Mouse (Mus musculus) heart, embryonic 15.5 days (tissue): ENCODE measurements around the gene H2-DMa. TPM values are rescaled to one million over a fixed set of nuclear protein-coding genes. Genes with fewer than 3 reads are reported as not detected.

Experiments
- ATAC-seq: fragments of 200-750 bp; cut with Nextera tagmentation; replicated peaks from 2 replicates; pipeline ENCODE4 v1.8.0; 2017; ENCODE audit warnings: low read depth, moderate TSS enrichment; ENCODE audit not compliant: insufficient number of reproducible peaks, insufficient read depth, low FRiP score
- H3K27ac ChIP-seq: fragments of 300-500 bp; sonication (generic); 2 replicates; pipeline ENCODE4 v1.5.1; 2015; ENCODE audit warnings: mild to moderate bottlenecking, inconsistent platforms
- H3K27me3 ChIP-seq: fragments of 300-500 bp; sonication (generic); 2 replicates; pipeline ENCODE4 v1.6.1; 2015; ENCODE audit warnings: inconsistent platforms
- H3K36me3 ChIP-seq: fragments of 300-500 bp; sonication (generic); 2 replicates; pipeline ENCODE4 v1.6.1; 2015; ENCODE audit warnings: mild to moderate bottlenecking, inconsistent platforms
- H3K4me1 ChIP-seq: fragments of 300-500 bp; sonication (generic); replicated peaks from 2 replicates; pipeline ENCODE4 v1.6.1; 2015; ENCODE audit warnings: inconsistent platforms
- H3K4me2 ChIP-seq: fragments of 300-500 bp; sonication (generic); 2 replicates; pipeline ENCODE4 v1.6.1; 2015; ENCODE audit warnings: inconsistent platforms, mild to moderate bottlenecking, moderate library complexity
- H3K4me3 ChIP-seq: fragments of 300-500 bp; sonication (generic); 2 replicates; pipeline ENCODE4 v1.5.1; 2015; ENCODE audit warnings: mild to moderate bottlenecking, inconsistent platforms
- H3K9ac ChIP-seq: fragments of 300-500 bp; sonication (generic); 2 replicates; pipeline ENCODE4 v1.6.1; 2015; ENCODE audit warnings: mild to moderate bottlenecking, inconsistent platforms
- H3K9me3 ChIP-seq: fragments of 300-500 bp; sonication (generic); replicated peaks from 2 replicates; pipeline ENCODE4 v1.6.1; 2016; ENCODE audit warnings: inconsistent platforms
- WGBS: fragments of 180-500 bp; shearing (Covaris S2); methylation state at CpG from one replicate; pipeline ENCODE4 v1.1.7; 2015; ENCODE audit warnings: mixed read lengths; 5-methylcytosine and 5-hydroxymethylcytosine counted together
- polyA plus RNA-seq: library from polyadenylated mRNA; unstranded; fragments of >200 nt; fragmentation: Nextera tagmentation; extraction: Ambion mirVana; gene quantifications from 2 replicates; pipeline ENCODE4 v1.2.1, GENCODE M21; 2015

The H2-DMa gene
- polyA plus RNA-seq, 1 experiment from 2014 or later: 6.0 TPM

DNA sequence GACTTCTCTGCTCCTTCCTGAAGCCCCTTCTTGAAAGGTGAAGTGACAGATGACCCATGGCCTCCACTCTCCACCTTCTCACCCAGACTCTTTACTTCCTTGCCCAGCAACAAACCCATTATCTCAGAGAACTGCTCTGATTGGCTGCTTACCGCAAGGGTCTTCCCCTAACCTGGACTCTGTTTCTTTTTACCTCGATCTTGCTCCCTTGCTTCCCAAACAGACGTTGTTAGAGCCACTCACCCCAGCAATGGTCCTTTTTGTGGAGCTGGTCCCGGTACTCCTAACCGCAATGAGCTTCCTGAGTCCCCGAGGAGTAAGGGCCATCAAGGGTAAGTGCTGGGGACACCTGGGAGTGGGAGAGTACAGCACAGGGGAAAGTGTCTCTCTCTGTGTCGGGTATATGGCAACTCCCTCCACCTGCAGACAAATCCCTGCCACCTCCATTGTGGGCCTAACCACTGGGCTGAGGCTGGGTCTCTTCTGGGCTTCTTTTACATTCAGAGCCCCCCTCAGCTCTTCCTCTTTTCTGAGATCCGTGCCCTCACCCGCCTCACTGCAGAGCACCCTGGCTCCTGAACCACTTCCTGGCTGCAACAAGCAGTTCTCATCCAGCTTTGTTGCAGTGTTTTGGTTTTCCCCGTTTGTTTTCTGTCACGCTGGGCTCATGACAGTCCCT, 27.0 kb upstream of the H2-DMa start, which contains the start of gene H2-Oa:
Gene H2-Oa (plus strand): TSS at position 144 of the 679 bp plus-strand sequence.
- H3K36me3 ChIP-seq: no peaks in the 10 kb centered on the region
- no peak within 1 kb of the TSS for H3K4me3 ChIP-seq
- no peak within 1 kb of the TSS for H3K4me2 ChIP-seq
- no peak within 1 kb of the TSS for H3K27ac ChIP-seq
- no peak for ATAC-seq
- H3K27me3 ChIP-seq: no peaks in the 10 kb centered on the region; the same call in 1 of the 2 replicates
- 35% methylated on average over 11 of the region's 11 CpGs for WGBS
- H3K4me1 ChIP-seq: peaks cover 6% of the 10 kb centered on the region; the same call in 1 of the 2 replicates
- no peak within 1 kb of the TSS for H3K9ac ChIP-seq
- H3K9me3 ChIP-seq: no peaks in the 10 kb centered on the region

DNA sequence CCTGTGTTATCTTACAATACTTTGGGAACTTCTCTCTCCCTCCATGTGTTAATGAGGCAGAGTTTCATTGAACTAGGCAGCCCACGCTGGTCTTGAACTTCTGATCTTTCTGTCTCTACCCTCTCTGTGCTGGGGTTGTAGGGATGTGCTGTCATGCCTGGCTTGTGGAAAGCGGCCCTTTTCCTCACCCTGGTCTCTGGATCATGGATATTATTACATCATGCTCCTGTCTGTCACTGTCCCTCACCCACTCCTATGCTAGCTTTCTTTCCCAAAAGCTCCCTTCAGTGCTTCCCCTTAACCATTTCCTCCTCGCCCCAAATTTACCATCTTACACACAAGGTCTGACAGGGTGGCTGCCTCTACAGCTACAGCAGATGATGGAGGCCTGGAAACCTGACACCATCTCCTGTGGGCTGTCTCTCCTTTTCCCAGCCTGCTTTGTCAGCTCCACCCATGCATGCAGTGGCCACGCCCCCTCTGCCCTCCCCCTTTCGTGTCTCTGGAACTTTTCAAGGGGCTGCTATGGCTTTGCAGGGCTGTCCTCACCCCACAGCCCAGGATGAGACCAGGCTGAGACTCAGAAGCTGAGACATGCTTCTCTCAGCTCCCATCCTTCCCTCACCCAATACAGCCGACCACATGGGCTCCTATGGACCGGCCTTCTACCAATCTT, 26.0 kb upstream of the H2-DMa start:
- peaks cover 6% of the 10 kb centered on the region; the same call in 1 of the 2 replicates for H3K4me1 ChIP-seq
- no peak; the same call in 1 of the 2 replicates for ATAC-seq
- H3K9me3 ChIP-seq: no peaks in the 10 kb centered on the region
- H3K9ac ChIP-seq: no peak overlapping the region
- 28% methylated on average over 7 of the region's 7 CpGs for WGBS
- H3K27me3 ChIP-seq: no peaks in the 10 kb centered on the region; the same call in 1 of the 2 replicates
- no peaks in the 10 kb centered on the region for H3K36me3 ChIP-seq
- H3K4me2 ChIP-seq: no peak overlapping the region
- H3K27ac ChIP-seq: no peak overlapping the region
- no peak overlapping the region for H3K4me3 ChIP-seq

DNA sequence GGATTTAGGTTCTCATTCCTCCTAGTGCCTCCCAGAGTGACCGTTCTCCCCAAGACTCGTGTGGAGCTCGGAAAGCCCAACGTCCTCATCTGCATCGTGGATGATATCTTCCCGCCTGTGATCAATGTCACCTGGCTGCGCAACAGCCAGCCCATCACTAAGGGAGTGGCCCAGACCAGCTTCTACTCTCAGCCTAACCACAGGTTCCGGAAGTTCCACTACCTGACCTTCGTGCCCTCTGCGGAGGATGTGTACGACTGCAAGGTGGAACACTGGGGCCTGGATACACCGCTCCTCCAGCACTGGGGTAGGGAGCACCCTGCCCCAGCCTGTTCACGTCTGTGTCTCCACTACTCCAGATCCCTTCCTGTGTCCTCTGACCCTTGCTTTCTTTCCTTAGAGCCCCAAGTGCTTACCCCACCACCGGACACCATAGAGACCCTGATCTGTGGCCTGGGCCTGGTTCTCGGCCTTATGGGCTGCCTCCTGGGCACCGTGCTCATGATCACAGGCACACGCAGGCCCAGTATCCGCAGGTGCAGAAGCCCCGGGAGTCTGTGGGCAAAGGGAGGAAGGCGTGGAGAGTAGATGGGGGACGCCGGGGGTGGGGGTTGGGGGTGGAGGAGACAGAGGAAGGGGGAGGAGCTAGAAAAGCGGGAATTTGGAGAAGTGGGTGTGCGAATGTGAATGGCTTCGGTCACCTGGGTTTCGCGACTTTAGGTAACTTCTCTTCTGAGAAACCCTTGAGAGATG, 24.9 kb upstream of the H2-DMa start:
- Histone ChIP-seq H3K27me3 (no peaks in the 10 kb centered on the region), H3K36me3 (no peaks in the 10 kb centered on the region), H3K4me1 (peaks cover 8% of the 10 kb centered on the region), H3K4me2 (no peak overlapping the region), H3K9ac (no peak overlapping the region), H3K9me3 (no peaks in the 10 kb centered on the region), H3K27ac (no peak overlapping the region), H3K4me3 (no peak overlapping the region)
- 81% methylated on average over 27 of the region's 27 CpGs for WGBS
- ATAC-seq: no peak

DNA sequence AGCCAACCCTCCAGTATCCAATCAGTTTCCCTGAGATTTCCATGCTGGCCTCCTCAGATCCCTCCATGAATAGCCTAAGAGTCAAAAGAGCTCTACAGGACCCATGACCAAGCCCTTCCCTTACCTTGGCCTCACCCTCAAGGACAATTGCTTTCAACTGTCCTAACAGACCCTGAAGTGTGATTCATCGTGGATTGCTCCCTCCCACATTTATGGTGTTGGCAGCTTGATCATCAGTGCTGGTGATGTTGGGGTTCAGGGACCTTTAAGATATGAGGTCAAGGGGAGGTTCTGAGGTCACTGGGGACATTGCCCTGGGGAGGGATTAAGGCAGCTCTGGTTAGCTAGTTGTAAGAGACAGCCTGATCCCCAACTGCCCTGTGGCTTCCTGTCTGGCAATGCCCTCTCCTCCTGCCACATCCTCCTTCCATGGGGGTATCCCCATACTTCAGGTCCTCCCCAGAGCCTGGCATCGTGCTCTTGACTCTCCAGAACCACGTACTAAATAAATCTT, 22.8 kb upstream of the H2-DMa start:
- H3K27me3 ChIP-seq: no peaks in the 10 kb centered on the region
- H3K4me2 ChIP-seq: no peak overlapping the region
- peaks cover 10% of the 10 kb centered on the region for H3K4me1 ChIP-seq
- WGBS: 65% methylated on average over 3 of the region's 3 CpGs
- H3K27ac ChIP-seq: no peak overlapping the region
- no peak overlapping the region for H3K9ac ChIP-seq
- H3K4me3 ChIP-seq: no peak overlapping the region
- H3K9me3 ChIP-seq: no peaks in the 10 kb centered on the region
- no peak for ATAC-seq
- no peaks in the 10 kb centered on the region for H3K36me3 ChIP-seq

- peaks cover 13% of the 10 kb centered on the region for H3K4me1 ChIP-seq
- H3K4me2 ChIP-seq: no peak overlapping the region
- no peaks in the 10 kb centered on the region for H3K36me3 ChIP-seq
- 67% methylated on average over 5 of the region's 5 CpGs for WGBS
- H3K9ac ChIP-seq: no peak overlapping the region
- no peak overlapping the region for H3K27ac ChIP-seq
- no peak overlapping the region for H3K4me3 ChIP-seq
- H3K9me3 ChIP-seq: no peaks in the 10 kb centered on the region
- ATAC-seq: no peak
- no peaks in the 10 kb centered on the region for H3K27me3 ChIP-seq
Observed at GRCm38 (mm10) chr17:34097272-34097671, 22.1 kb upstream of the H2-DMa start.

GRCm38 (mm10) chr17:34098709-34099479, 20.4 kb upstream of the H2-DMa start:
- Histone ChIP-seq H3K4me3 (no peak overlapping the region), H3K36me3 (no peaks in the 10 kb centered on the region), H3K27ac (no peak overlapping the region), H3K27me3 (no peaks in the 10 kb centered on the region), H3K4me1 (peaks cover 8% of the 10 kb centered on the region; the same call in 1 of the 2 replicates), H3K4me2 (no peak overlapping the region), H3K9ac (no peak overlapping the region), H3K9me3 (no peaks in the 10 kb centered on the region)
- no peak for ATAC-seq
- 34% methylated on average over 10 of the region's 10 CpGs for WGBS

- no peak for ATAC-seq
- no peaks in the 10 kb centered on the region for H3K36me3 ChIP-seq
- WGBS: 57% methylated on average over 5 of the region's 5 CpGs
Observed at GRCm38 (mm10) chr17:34099531-34099930, 19.8 kb upstream of the H2-DMa start.

GRCm38 (mm10) chr17:34101185-34101584, 18.2 kb upstream of the H2-DMa start:
- H3K9ac ChIP-seq: no peak overlapping the region
- H3K27ac ChIP-seq: no peak overlapping the region
- peaks cover 8% of the 10 kb centered on the region; the same call in 1 of the 2 replicates for H3K4me1 ChIP-seq
- no peaks in the 10 kb centered on the region for H3K27me3 ChIP-seq
- H3K4me2 ChIP-seq: no peak overlapping the region
- no peak for ATAC-seq
- H3K9me3 ChIP-seq: no peaks in the 10 kb centered on the region
- no peaks in the 10 kb centered on the region for H3K36me3 ChIP-seq
- H3K4me3 ChIP-seq: no peak overlapping the region
- 23% methylated on average over 5 of the region's 5 CpGs for WGBS

More at GRCm38 (mm10) chr17:34099531-34099930, 19.8 kb upstream of the H2-DMa start:
- Histone ChIP-seq H3K27ac (no peak overlapping the region), H3K4me2 (no peak overlapping the region), H3K4me1 (peaks cover 8% of the 10 kb centered on the region; the same call in 1 of the 2 replicates), H3K4me3 (no peak overlapping the region), H3K9ac (no peak overlapping the region), H3K9me3 (no peaks in the 10 kb centered on the region), H3K27me3 (no peaks in the 10 kb centered on the region)

DNA sequence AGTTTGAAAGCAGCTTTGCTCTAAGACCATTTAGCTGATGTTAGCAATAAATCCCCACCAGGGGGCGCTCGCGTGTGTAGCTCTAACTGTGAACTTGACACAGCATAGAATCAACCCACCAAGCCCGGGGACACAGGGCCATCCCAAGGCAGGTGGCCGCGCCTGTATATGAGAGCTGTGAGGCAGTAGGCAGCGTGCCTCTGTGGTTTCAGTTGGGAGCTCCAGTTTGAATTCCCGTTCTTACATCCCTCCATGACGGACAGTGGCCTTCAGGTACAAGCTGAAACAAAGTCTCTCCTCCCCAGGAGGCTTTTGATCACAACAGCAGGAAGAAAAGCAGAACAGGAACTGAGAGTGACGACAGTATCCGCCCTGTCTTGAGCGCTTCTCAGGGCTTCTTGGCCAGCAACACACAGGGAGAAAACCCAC, 17.7 kb upstream of the H2-DMa start:
- WGBS: 4% methylated on average over 12 of the region's 12 CpGs
- no peaks in the 10 kb centered on the region for H3K27me3 ChIP-seq
- peaks cover 8% of the 10 kb centered on the region; the same call in 1 of the 2 replicates for H3K4me1 ChIP-seq
- peak; percentile 75 for ATAC-seq
- peak overlapping the region; percentile 38; the same call in 1 of the 2 replicates for H3K27ac ChIP-seq
- 0 out of 2 replicates have a peak overlapping the region, but pooled peaks have one; percentile 44 for H3K9ac ChIP-seq
- H3K4me2 ChIP-seq: peak overlapping the region; percentile 58
- H3K9me3 ChIP-seq: no peaks in the 10 kb centered on the region
- H3K36me3 ChIP-seq: no peaks in the 10 kb centered on the region
- H3K4me3 ChIP-seq: peak overlapping the region; percentile 30

DNA sequence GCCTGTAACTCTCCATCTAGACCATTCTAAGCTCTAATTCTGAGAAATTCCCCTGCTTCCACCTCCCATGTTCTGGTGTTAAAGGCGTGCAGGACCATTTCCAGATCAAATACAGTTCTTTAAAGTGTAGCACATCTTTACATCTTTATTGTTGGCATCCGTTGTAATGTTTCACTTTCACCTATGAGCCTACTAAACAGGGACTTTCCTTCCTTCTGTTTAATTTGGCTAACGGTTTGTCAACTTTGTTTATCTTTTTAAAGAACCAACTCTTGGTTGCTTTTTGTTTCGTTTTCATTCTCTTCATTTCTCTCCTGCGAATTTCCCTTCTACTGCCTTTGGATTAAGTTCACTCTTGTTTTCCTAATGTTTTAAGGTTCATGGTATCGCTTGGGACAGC, 16.5 kb upstream of the H2-DMa start:
- H3K27ac ChIP-seq: no peak overlapping the region
- no peak overlapping the region for H3K4me2 ChIP-seq
- H3K9ac ChIP-seq: no peak overlapping the region
- no peaks in the 10 kb centered on the region for H3K27me3 ChIP-seq
- no peaks in the 10 kb centered on the region for H3K9me3 ChIP-seq
- peaks cover 8% of the 10 kb centered on the region; the same call in 1 of the 2 replicates for H3K4me1 ChIP-seq
- no peak overlapping the region for H3K4me3 ChIP-seq
- no peaks in the 10 kb centered on the region for H3K36me3 ChIP-seq
- no peak for ATAC-seq
- WGBS: 65% methylated on average over 6 of the region's 6 CpGs
